Mouse (Mus musculus) cerebellum, adult 9-11 months (tissue): ENCODE measurements at regions not wholly inside any gene's neighbourhood (a gene's known extent, or its start where the extent isn't known, plus 50 kb on each side); places are given as distances from the start of the nearest gene placed in this dataset.
A peak's percentile ranks its signal among the peaks of the same experiment; 100 is the strongest.

Source experiments
- DNase-seq: peaks from one replicate; pipeline ENCODE4 v3.0.0; 2022

DNA sequence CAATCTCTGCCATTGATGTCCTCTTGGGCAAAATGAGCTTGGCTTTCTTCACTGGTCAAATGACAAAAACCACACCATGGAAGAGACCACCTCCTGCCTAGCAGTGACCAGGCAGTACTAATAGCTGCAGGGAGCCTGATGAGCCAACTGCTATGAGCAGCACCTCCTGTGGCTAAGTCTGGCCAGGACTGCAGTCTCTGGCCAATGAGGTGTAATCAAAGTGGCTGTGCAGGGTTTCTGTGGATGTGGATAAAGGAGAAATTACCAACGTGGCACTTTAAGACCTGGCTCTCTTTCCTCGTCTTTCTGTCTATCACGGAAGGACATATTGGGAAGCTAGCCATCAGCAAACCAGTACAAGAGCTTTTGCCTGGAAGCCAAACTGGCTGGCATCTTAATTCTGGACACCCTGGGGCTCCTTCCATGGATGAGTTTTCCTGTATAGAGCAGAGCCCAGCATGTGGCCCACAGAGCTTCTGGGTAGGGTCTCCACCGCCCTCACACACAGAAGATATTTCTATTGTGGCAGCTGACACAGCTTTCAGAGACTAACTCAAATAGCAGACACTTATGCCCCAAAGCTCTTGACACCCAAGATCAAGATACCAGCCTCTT, 188.2 kb upstream of the Rybp start:
- peak; percentile 72 for DNase-seq

DNA sequence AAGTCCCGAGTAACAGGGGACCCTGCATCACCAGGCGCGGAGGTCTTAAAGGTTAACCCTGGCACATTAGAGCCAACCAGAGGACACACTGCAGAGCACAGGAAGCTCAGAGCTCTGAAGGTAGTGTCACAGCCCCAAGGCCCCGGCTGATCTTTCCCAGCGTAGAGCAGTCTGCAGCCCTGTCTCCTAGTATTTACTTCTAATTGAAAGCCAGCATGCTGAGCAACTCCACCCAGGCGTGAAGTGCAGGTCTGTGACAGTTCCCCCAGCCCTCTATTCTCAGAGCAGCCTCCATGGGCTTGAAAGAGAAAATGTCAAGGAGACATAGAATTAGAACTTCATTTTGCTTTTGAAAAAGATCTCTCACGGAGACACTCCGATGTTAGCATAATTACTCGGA, 187.0 kb upstream of the Rybp start:
- DNase-seq = no peak

DNA sequence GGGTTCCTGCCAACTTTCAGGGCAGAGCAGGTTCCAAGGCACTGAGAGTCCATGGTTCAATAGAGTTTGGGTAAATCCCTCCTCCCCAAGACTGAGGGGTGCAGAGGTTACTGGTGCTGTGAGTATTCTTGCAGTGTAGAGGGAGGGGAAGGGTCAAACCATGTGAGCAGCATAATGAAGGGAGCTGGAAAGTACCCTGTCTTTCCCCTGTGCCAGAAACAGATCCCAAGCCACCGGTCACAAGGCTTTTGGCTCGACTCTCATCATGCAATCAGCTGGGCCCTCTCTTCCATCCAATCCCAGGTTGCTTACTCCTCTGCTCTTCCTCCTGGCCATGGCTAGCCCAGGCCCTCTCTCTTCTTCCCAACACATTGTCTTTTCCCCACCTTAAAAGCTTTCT, 182.8 kb upstream of the Rybp start:
- no peak for DNase-seq

DNA sequence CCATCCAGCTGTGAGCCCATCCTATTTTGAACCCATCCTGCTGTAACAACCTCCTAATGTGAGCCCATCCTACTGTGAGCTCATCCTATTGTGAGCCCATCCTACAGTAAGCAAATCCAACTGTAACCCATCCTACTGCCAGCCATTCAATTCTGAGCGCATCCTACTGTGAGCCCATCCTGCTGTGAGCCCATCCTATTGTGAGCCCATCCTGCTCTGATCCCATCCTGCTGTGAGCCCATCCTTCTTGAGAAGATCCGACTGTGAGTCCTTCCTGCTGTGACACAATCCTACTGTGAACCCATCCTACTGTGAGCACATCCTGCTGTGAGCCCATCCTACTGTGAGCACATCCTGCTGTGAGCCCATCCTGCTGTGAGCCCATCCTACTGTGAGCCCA, 175.5 kb upstream of the Rybp start:
- no peak for DNase-seq

DNA sequence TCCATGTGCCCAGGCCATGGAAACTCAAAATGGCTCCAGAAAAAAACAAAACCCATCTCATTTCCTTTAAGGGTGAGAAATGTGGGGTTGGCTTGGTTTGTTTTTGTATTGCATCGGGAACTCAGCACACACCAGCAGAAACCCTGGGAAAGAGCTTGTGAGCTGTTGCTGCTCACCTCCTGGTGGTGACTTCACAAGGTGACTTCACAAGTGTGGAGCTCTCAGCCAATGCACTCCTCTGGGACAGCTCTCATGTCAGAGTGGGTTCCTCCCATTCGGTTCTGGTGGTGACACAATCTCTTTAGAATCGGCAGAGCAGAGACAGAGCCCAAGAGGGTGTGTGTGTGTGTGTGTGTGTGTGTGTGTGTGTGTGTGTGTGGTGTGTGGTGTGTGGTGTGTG, 166.1 kb upstream of the Rybp start:
- DNase-seq = no peak

DNA sequence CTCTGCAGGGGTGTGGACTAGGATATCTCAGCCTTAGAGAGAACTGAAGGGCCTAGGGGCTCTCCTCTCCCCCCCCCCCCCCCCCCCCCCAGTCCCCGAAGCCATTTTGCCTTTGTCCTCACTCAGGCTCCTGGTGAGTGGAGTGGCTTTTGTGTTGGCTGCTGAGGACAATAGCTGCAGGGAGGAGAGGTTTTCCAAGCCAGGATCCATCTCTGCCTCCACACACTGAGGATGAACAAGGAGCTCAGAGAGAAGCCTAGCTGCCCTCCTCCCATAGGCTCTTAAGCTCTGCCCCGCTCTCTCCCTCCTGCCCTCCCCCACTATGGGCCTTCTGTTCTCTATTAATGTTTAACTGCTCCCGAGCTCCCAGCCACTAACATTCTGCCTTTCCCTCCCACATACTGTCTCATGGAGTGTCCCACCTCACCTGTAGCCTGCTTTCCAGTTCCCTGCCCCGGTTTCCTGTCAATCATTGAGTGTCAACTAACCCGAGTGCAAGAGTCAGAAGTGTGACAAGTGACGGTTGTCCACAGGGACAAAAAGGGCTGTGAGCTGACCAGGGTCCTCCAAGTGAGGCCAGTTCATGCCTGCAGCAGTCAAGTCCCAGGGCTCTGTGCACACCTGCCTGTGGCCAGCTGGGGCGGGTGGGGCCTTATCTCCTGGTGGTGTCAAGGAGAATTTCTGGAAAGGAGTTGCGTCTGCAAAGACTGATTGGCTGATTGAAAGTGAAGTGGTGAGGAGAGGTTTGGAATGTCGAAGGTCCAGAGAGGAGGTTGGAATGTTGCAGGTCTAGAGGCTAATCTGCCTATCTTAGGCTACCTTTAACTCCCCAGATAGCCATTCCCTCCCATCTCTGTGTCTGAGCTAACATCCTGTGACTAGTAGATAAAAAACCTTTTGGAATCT, 165.1 kb upstream of the Rybp start:
- DNase-seq = no peak

DNA sequence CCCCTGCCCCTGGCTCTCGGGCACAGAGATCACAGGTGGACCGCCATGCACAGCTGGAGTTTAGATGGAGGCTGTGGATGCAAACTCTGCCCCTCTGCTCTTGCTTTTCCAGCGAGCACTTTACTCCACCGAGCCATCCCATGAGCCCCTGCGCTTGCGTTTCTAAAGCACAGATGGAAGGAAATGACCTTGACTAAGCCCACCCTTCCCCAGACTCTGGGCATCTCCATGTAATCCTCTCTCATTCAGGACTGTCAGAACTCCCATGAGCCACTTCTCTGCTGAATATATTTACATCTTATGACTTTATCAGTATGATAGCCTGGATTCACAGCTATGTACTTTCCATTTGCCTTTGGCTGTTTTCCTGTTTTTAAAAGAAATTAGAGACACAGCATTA, 162.8 kb upstream of the Rybp start:
- no peak for DNase-seq

DNA sequence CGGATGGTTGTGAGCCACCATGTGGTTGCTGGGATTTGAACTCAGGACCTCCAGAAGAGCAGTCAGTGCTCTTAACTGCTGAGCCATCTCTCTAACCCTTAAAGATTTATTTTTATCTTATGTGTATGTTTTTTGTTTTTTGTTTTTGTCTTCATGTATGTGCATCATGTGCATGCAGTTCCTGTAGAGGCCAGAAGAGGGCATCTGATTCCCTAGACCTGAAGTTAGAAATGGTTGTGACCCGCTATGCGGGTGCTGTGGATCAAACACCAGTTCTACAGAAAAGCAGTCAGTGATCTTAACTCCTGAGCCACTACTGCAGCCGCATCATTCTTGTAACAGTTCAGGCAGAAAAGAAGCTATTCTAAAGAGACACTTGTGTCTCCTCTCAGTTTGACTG, 161.8 kb upstream of the Rybp start:
- no peak for DNase-seq

DNA sequence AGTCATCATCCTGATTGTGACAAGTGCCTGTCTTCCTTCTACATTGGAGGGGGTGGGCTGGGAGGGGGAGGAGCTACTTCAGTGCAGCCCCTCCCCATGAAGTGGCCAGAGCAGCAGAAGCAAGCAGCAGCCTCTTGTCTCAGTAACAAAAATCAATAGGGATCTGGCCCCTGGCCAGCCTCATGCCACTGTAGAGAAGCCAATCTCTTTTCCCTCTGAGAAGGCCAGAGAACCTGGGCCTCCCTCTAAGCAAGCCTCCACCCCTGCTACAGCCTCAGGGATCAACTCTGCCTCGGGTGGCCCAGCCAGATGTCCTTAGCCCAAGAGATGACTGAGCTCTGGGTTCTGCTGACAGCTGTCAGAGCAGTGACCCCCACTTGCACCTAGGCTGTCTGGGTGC, 159.9 kb upstream of the Rybp start:
- DNase-seq = no peak

DNA sequence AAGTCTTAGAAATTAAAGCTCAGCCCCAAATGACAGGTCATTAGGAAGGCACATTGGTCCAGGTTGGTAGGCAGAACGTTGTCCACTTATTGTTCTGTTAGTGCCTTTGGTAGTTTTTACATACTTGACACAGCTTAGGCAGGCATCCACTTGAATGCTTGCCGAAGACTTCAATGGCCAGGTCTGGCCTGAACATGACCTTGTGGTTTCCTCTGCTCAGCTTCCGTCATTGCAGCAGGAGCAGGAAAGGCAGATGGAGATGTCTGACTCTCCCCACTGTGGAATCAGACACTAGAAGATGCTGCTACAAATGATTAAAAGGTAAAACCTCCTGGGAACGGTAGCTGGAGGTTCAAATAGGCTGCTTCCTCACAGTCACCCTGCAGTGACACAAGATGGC, 159.5 kb upstream of the Rybp start:
- no peak for DNase-seq

DNA sequence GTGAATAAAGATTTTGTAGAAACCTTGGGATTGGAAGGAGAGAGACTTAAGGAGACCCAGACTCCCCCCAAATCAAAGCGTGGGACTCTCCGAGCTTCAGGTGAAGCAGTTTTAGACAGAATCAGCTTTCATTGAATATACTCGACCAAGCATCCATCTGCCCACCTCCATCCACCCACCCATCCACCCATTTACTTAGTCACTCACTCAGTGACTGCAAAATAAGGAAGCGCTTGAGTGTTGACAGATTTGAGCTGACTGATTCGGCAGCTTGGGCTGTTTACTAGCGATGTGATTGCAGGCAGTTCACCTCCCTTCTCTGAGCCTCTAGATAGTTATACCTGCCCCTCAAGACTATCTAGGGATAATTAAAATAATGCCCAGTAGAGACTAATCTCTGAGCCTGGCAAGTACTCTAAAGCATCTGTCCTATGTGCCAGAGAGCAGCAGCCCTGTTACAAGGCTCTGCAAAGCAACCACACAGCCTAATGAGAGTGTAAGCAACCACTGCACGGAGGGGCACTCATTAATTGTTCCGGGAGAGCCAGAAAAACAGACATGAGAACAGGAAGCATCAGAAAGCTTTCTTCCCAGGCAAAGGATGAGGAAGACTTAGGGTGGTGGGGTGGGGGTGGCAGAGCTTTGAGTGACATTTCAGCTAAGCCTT, 151.9 kb upstream of the Rybp start:
- no peak for DNase-seq

DNA sequence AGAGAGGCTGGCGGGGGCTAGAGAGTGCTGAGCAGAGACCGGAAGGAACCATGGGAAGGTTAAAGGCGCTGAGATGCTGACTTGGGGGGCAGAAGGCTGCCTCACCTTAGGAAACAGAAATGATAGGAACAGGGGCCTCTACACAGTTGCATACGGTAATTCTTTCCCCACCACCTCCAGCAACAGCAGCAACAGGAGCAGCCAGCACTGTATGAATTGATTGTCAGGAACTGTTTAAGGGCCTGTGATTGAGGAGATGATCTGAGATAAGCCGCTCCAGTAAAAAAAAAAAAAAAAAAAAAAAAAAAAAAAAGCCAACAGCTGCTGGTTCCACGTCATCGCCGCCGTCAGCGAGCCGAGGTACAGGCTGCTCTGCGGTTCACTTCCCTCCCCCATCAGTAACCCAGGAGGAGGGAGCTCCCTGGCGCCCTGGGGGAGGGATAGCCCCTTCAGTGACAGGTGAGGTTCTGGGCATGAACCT, 151.3 kb upstream of the Rybp start:
- DNase-seq = no peak

DNA sequence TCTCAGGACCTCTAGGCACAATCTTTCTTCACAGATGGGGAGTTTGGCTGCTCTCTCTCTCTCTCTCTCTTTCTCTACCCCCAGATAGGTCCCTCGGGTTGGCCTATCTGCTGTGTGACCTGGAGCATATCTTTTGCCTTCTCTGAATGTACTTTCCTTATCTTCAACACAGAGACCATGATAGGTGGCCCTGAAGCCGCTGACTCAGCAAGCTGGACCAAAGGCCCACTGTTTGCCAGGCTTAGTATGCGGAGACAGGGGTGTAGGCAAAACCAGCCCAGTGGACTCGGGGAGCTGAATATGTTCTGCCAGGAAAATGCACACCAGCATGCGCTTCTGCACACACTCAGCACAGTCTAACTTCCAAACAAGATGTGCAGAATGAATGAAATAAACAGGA, 150.7 kb upstream of the Rybp start:
- no peak for DNase-seq

DNA sequence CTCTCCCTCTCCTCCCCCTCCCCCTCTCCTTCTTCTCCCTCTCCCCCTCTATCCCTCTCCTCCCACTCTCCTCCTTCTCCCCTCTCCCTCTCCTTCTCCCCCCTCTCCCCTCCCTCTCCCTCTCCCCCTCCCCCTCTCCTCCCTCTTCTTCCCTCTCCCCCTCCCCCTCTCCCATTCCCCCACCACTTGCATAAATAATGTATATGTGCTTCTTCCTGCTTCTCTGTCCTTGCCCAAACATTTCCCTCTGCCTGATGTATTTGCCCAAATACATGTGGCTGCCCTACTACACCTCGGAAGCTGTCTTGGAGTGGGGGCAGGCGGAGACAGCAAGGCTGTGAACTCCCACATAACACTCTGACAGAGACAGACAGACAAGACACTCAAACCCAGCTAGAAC, 149.2 kb upstream of the Rybp start:
- no peak for DNase-seq

DNA sequence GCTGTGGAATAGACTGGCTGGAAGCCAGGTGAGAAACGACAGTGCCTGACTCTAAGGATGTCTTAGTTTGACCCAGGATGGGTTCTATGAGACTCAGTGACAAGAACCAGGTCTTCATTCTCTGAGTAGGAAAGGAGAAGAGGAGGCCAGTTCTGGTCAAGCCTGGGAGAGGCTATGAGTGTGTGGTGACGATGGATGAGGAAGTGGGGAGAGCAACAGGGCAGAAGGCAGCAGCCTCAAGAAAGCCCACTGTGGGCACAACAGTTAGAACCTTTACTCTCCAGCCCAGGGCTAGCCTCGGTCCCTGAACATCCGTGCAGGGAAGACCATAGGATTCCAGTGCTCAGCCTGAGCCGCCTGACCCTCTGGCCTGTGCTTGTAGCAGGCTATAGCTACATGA, 147.9 kb upstream of the Rybp start:
- no peak for DNase-seq

DNA sequence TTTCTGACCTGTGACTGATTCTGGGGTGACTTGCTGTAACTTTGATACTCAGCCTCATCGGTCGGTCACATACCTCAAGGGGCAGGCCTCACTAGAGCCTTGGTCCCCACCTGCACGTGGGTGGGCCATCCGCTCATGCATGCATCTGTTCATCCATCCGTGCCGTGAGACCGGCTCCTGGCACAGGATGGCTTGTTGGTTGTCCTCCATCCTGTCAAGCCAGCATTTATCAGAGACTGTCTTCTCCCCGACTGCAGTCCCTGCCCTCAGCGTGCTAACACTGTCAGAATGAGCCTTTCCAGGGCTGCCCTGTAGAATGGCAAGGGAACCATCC, 146.2 kb upstream of the Rybp start:
- DNase-seq = no peak

DNA sequence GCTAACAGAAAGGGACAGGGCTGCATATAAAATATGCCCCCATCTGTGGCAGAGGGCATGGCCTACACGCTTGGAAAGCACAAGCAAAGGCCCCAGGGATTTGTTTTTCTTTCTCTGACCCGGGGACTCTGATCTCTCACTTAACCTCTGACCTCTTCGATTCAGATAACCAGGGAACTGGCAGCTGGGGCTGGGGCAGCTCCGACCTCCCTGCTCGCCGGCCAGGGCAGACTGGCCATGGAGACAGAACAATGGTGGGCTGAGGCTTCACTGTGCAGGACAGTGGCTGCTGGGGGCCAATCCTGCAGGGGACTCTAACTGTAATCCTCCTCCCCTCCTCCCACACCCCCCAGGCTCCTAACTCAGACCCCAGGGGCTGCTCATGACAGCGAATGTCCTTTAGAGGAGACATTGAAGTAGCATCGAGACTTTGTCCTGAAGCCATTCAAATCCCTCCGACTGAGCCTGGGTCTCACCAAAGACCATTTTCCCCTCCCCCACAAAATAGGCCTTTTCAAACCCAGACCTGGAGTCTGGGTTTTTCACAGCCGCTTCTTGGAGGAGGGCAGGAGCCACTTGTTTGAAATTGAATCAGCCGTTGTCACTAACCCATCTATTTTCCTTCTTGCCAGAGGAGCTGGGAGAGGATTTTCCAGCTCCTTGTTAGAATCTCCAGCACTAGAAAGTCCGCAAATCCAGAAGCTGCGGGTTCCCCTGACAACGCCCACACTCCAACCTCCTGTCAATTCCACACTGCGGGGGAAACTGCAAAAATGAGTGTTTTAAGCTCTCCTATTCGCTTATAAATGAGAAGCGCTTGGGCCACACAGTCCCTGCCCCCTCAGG, 145.6 kb upstream of the Rybp start:
- no peak for DNase-seq

DNA sequence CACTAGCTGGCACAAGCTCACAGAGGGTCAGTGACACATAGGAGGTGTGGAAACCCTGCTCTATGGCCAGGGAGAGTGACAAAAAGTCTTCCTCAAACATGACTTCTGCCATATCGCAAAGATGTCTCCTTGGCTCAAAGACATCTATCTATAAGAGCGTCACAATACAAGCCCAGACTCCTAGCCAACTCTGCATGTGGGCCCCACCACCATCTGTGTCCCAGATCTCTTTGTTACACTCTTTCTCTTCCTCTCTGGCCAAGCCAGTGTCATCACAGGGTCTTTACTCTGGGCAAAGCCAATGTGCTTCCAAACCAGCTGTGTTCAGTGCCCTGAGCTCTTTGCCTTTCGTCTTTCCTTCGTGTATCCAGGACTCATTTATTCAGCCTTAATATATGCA, 143.0 kb upstream of the Rybp start:
- no peak for DNase-seq

DNA sequence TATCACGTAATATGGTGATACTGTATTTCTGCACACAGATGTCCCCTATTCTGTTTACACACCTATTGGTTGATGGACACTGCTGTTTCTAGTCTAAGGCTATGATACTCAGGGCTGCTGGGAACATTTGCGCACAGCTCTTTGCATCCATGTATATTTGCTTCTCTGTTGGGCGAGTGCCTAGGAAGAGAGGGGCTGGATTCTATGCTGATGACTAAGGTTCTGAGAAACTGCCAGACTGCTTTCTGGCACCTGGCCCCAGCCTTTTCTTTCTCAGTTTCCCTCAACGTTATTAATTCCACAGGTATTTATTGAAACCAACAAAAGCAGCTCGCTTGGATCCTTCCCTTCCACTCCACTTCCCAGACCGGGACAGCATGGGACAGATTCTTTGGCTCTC, 142.2 kb upstream of the Rybp start:
- no peak for DNase-seq

DNA sequence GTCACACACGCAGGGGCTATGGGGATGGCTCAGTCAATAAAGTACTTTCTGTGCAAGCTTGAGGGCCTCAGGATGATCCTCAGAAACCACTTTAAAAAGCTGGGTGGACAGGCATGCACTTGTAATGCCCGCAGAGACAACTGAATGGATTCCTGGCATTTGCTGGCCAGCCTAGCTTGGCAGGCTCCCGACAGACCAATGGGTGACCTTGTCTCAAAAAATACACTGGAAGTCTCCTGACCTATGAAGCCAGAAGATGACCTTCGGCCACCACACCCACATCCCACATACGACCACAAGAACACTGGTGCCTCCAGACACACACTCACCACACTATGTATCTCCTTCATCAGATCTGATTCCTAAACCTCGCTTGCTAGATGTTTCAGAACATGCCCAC, 141.5 kb upstream of the Rybp start:
- DNase-seq = no peak

DNA sequence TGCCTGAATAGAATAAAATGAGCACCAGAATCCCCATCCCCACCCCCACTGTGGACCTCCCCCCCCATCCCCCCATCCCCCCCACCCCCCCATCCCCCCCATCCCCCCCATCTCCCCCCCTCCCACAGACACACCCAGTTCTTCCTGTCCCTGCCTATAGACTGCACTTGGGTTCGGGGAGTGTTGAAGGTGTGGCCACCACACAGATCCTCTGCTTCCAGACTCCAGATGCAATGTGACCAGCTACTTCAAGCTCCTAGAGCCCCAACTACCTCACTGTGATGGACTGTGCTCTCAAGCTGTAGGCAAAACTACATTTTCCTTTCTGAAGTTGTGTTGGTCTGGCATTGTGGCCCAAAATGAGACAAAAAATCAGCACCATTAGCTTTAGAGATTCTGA, 138.3 kb upstream of the Rybp start:
- DNase-seq = no peak

DNA sequence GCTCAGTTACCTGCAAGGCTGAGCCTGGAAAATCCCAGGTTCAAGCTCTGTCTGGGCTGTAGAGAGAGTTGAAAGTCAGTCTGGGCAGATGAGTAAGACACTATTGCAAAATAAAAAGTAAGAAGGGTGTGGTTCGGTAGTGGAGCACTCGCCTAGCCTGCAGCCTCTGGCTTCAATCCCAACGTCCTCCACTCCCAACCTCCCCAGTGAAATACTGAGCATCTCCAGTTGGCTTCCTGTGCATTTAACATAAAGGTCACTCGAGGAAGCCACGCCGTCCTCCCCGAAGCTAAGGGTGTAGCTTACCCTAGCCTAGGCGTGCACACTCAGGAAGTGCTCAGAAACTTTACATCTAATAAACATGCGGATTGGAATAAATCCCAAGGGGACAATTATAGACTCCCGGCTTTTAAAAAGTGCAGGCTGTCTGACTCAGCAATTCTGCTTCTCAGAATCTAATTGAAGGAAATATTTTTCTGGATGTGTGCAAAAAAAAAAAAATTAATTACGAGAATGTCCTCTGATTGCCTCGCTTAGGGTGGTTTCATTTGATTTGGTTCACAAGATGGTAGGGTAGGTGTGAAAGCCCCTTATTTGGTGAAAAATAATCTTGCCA, 137.6 kb upstream of the Rybp start:
- DNase-seq = no peak

DNA sequence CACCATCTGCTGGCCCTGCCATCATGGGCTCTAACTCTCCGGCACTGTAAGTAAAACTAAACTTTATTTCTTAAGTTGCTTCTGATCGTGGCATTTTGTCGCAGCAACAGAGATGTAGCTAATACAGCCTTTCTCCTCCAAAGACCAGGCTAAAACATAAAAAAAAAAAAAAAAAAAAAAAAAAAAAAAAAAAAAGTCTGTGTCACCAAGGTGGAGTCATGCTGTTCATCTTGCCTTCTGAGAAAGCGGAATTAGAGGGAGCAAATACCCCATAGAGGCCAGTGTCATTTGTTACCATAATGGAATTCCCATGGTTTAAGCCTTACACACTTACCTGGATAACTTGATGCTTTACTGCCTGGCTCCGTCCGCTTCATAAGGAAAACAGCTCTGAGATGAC, 136.9 kb upstream of the Rybp start:
- no peak for DNase-seq
